Mouse (Mus musculus): ENCODE measurements around the gene Wdr25. TPM values are rescaled to one million over a fixed set of nuclear protein-coding genes. Genes with fewer than 3 reads are reported as not detected.

Gene Wdr25
- polyA plus RNA-seq, 1 experiment: 9.8 TPM

GRCm38 (mm10) chr12:108929475-108929874 lies 36.0 kb downstream of the Wdr25 start:
- Histone ChIP-seq H3K27me3 (replicated peaks) (no peaks in the 10 kb centered on the region), H3K4me3 (replicated peaks) (no peak overlapping the region), H3K4me1 (peaks cover 18% of the 10 kb centered on the region), H3K9me3 (no peaks in the 10 kb centered on the region), H3K36me3 (replicated peaks; ENCODE audit: low read length) (no peaks in the 10 kb centered on the region)
- TF ChIP-seq GATA1 (IDR thresholded peaks at IDR 0.05; ENCODE audit: borderline replicate concordance, low read length) (no peak), FLI1 (IDR thresholded peaks at IDR 0.05; ENCODE audit: low read length) (no peak)

GRCm38 (mm10) chr12:108931341-108932053 lies 38.1 kb downstream of the Wdr25 start:
- H3K27me3 ChIP-seq (replicated peaks): no peaks in the 10 kb centered on the region
- H3K4me3 ChIP-seq (replicated peaks): no peak overlapping the region
- TF ChIP-seq GATA1 (IDR thresholded peaks at IDR 0.05; ENCODE audit: borderline replicate concordance, low read length): no peak
- no peak for TF ChIP-seq FLI1 (IDR thresholded peaks at IDR 0.05; ENCODE audit: low read length)
- H3K36me3 ChIP-seq (replicated peaks; ENCODE audit: low read length): no peaks in the 10 kb centered on the region
- H3K4me1 ChIP-seq: peaks cover 13% of the 10 kb centered on the region
- no peaks in the 10 kb centered on the region for H3K9me3 ChIP-seq

GRCm38 (mm10) chr12:108932113-108932512 lies 38.7 kb downstream of the Wdr25 start:
- Histone ChIP-seq H3K4me3 (replicated peaks) (no peak overlapping the region), H3K27me3 (replicated peaks) (no peaks in the 10 kb centered on the region), H3K9me3 (no peaks in the 10 kb centered on the region), H3K36me3 (replicated peaks; ENCODE audit: low read length) (no peaks in the 10 kb centered on the region), H3K4me1 (peaks cover 13% of the 10 kb centered on the region)
- TF ChIP-seq FLI1 (IDR thresholded peaks at IDR 0.05; ENCODE audit: low read length) (no peak), GATA1 (IDR thresholded peaks at IDR 0.05; ENCODE audit: borderline replicate concordance, low read length) (no peak)

DNA sequence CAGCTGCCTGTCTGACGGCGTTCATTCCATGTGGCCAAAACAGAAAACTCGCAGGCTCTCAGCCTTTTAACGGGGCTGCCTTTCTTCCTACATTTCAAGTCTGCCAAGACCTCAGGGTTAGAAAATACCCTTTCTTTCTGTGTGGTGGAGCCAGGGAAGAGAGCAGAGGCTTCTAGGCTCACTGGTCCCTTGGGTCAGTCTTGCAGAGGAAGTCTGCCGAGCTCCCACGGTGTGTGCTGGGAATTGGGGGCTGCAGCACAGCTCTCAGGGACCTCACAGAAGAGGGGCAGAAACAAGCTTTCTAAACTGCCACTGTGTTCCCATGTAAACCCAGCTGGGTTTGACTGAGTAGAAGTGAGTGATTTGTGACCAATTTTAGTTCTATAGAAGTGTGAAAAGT lies 40.8 kb downstream of the Wdr25 start:
- no peak for TF ChIP-seq GATA1 (IDR thresholded peaks at IDR 0.05; ENCODE audit: borderline replicate concordance, low read length)
- TF ChIP-seq FLI1 (IDR thresholded peaks at IDR 0.05; ENCODE audit: low read length): no peak
- Histone ChIP-seq H3K36me3 (replicated peaks; ENCODE audit: low read length) (no peaks in the 10 kb centered on the region), H3K4me3 (replicated peaks) (no peak overlapping the region), H3K27me3 (replicated peaks) (no peaks in the 10 kb centered on the region), H3K9me3 (no peaks in the 10 kb centered on the region), H3K4me1 (peaks cover 15% of the 10 kb centered on the region)

DNA sequence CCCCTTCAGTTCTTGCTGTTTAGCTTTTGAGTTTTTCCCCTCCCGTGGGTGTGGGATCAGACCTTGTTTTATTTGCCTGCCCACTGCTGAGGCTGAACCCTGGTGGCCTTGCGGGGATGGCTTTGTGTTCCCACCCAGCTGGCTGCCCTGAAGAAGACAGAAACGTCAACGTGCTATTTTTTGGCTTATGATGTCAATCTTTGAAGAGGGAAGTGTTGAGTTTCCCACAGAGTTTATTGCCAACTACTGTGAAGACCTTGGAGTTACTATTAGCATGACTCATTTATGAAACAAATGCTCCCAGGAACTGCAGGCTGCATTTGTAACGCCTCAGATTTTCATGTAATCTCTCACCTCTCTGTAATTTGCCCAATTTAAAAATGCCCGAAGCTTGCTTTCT lies 43.4 kb downstream of the Wdr25 start:
- Histone ChIP-seq H3K4me3 (replicated peaks) (no peak overlapping the region), H3K4me1 (peaks cover 4% of the 10 kb centered on the region), H3K36me3 (replicated peaks; ENCODE audit: low read length) (no peaks in the 10 kb centered on the region), H3K9me3 (no peaks in the 10 kb centered on the region), H3K27me3 (replicated peaks) (no peaks in the 10 kb centered on the region)
- TF ChIP-seq FLI1 (IDR thresholded peaks at IDR 0.05; ENCODE audit: low read length) (no peak), GATA1 (IDR thresholded peaks at IDR 0.05; ENCODE audit: borderline replicate concordance, low read length) (no peak)

- Histone ChIP-seq H3K4me3 (replicated peaks) (no peak overlapping the region), H3K36me3 (replicated peaks; ENCODE audit: low read length) (no peaks in the 10 kb centered on the region), H3K9me3 (no peaks in the 10 kb centered on the region), H3K4me1 (peaks cover 4% of the 10 kb centered on the region), H3K27me3 (replicated peaks) (no peaks in the 10 kb centered on the region)
- no peak for TF ChIP-seq GATA1 (IDR thresholded peaks at IDR 0.05; ENCODE audit: borderline replicate concordance, low read length)
- TF ChIP-seq FLI1 (IDR thresholded peaks at IDR 0.05; ENCODE audit: low read length): no peak
Observed at GRCm38 (mm10) chr12:108937506-108937905, 44.1 kb downstream of the Wdr25 start.

DNA sequence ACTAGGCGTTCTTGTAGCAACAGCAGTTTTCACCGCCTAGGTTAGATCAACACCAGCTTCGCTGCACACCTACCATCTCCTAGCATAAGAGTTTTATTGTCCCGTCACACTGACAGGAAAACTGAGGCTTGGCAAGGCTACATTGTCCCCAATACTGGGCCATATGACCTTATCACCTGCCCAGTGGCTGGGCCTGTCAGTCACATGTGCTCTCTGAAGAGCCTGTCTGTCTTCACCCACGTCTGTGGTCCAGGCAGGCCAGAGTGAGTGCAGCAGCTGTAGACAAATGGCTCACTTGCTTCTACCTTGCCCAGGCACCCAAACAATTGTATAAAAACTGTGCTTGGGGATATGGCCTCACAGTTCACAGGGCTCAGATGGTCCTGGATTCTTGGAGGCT lies 45.4 kb downstream of the Wdr25 start:
- TF ChIP-seq FLI1 (IDR thresholded peaks at IDR 0.05; ENCODE audit: low read length) (no peak), GATA1 (IDR thresholded peaks at IDR 0.05; ENCODE audit: borderline replicate concordance, low read length) (no peak)
- Histone ChIP-seq H3K4me1 (peaks cover 4% of the 10 kb centered on the region), H3K36me3 (replicated peaks; ENCODE audit: low read length) (no peaks in the 10 kb centered on the region), H3K9me3 (no peaks in the 10 kb centered on the region), H3K4me3 (replicated peaks) (no peak overlapping the region), H3K27me3 (replicated peaks) (no peaks in the 10 kb centered on the region)

DNA sequence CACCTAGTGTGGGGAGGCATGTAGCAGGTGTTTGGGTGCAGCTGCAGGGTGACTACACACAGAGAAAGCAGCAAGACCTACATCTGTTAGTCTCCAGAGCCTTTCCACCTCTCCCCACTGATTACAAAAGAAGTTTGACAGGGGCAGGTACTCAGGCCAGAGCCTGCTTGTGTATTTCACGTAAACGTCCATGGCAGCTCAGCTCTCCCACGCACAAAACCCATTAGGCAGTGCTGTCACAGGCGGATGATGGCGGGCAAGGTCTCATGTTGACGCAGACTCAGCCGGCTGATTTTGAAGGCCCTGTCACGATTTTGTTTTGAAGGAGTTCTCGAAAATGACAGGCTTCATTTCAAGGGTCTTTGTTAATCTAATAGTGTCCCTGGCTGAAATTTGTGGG lies 45.9 kb downstream of the Wdr25 start:
- H3K36me3 ChIP-seq (replicated peaks; ENCODE audit: low read length): no peaks in the 10 kb centered on the region
- H3K27me3 ChIP-seq (replicated peaks): no peaks in the 10 kb centered on the region
- no peak overlapping the region for H3K4me3 ChIP-seq (replicated peaks)
- peaks cover 4% of the 10 kb centered on the region for H3K4me1 ChIP-seq
- no peaks in the 10 kb centered on the region for H3K9me3 ChIP-seq
- TF ChIP-seq GATA1 (IDR thresholded peaks at IDR 0.05; ENCODE audit: borderline replicate concordance, low read length): no peak
- TF ChIP-seq FLI1 (IDR thresholded peaks at IDR 0.05; ENCODE audit: low read length): no peak

GRCm38 (mm10) chr12:108940255-108940654 lies 46.8 kb downstream of the Wdr25 start:
- no peaks in the 10 kb centered on the region for H3K27me3 ChIP-seq (replicated peaks)
- H3K4me1 ChIP-seq: peaks cover 4% of the 10 kb centered on the region
- H3K36me3 ChIP-seq (replicated peaks; ENCODE audit: low read length): no peaks in the 10 kb centered on the region
- H3K9me3 ChIP-seq: no peaks in the 10 kb centered on the region
- TF ChIP-seq FLI1 (IDR thresholded peaks at IDR 0.05; ENCODE audit: low read length) (no peak), GATA1 (IDR thresholded peaks at IDR 0.05; ENCODE audit: borderline replicate concordance, low read length) (no peak)
- no peak overlapping the region for H3K4me3 ChIP-seq (replicated peaks)

GRCm38 (mm10) chr12:108941282-108941681 lies 47.9 kb downstream of the Wdr25 start:
- no peak for TF ChIP-seq FLI1 (IDR thresholded peaks at IDR 0.05; ENCODE audit: low read length)
- H3K36me3 ChIP-seq (replicated peaks; ENCODE audit: low read length): no peaks in the 10 kb centered on the region
- H3K27me3 ChIP-seq (replicated peaks): no peaks in the 10 kb centered on the region
- H3K9me3 ChIP-seq: no peaks in the 10 kb centered on the region
- peaks cover 4% of the 10 kb centered on the region for H3K4me1 ChIP-seq
- no peak overlapping the region for H3K4me3 ChIP-seq (replicated peaks)
